Mouse (Mus musculus): Measurements from ENCODE around the gene Ablim2. TPM values are rescaled to one million over a fixed set of nuclear protein-coding genes. Genes with fewer than 3 reads are reported as not detected.

Ablim2 gene
- total RNA-seq, 2 experiments from 2014 or later = 0.22 to 0.38 TPM

GRCm38 (mm10) chr5:35762850-35763249, 5.2 kb downstream of the Ablim2 start:
- no peak for ATAC-seq (replicated peaks; ENCODE audit: low FRiP score, low TSS enrichment, poor library complexity, severe bottlenecking)

- ATAC-seq (replicated peaks; ENCODE audit: low FRiP score, low TSS enrichment, poor library complexity, severe bottlenecking) = no peak
Measured at GRCm38 (mm10) chr5:35765909-35766308, 8.2 kb downstream of the Ablim2 start.

GRCm38 (mm10) chr5:35768525-35768924, 10.8 kb downstream of the Ablim2 start:
- ATAC-seq (replicated peaks; ENCODE audit: low FRiP score, low TSS enrichment, poor library complexity, severe bottlenecking) = no peak

- ATAC-seq (replicated peaks; ENCODE audit: low FRiP score, low TSS enrichment, poor library complexity, severe bottlenecking) = no peak
Measured at GRCm38 (mm10) chr5:35768997-35769396, 11.3 kb downstream of the Ablim2 start.

GRCm38 (mm10) chr5:35770246-35770645, 12.6 kb downstream of the Ablim2 start:
- ATAC-seq (replicated peaks; ENCODE audit: low FRiP score, low TSS enrichment, poor library complexity, severe bottlenecking) = no peak

- ATAC-seq (replicated peaks; ENCODE audit: low FRiP score, low TSS enrichment, poor library complexity, severe bottlenecking) = no peak
Measured at GRCm38 (mm10) chr5:35770891-35771663, 13.4 kb downstream of the Ablim2 start.

GRCm38 (mm10) chr5:35773274-35774136, 15.8 kb downstream of the Ablim2 start:
- no peak for ATAC-seq (replicated peaks; ENCODE audit: low FRiP score, low TSS enrichment, poor library complexity, severe bottlenecking)

GRCm38 (mm10) chr5:35774137-35774424, 16.4 kb downstream of the Ablim2 start:
- no peak for ATAC-seq (replicated peaks; ENCODE audit: low FRiP score, low TSS enrichment, poor library complexity, severe bottlenecking)

- no peak for ATAC-seq (replicated peaks; ENCODE audit: low FRiP score, low TSS enrichment, poor library complexity, severe bottlenecking)
Measured at GRCm38 (mm10) chr5:35781116-35781515, 23.4 kb downstream of the Ablim2 start.

GRCm38 (mm10) chr5:35782648-35783180, 25.0 kb downstream of the Ablim2 start:
- ATAC-seq (replicated peaks; ENCODE audit: low FRiP score, low TSS enrichment, poor library complexity, severe bottlenecking) = no peak

GRCm38 (mm10) chr5:35785853-35786252, 28.2 kb downstream of the Ablim2 start:
- ATAC-seq (replicated peaks; ENCODE audit: low FRiP score, low TSS enrichment, poor library complexity, severe bottlenecking) = no peak

GRCm38 (mm10) chr5:35787847-35788246, 30.2 kb downstream of the Ablim2 start:
- ATAC-seq (replicated peaks; ENCODE audit: low FRiP score, low TSS enrichment, poor library complexity, severe bottlenecking) = no peak

- ATAC-seq (replicated peaks; ENCODE audit: low FRiP score, low TSS enrichment, poor library complexity, severe bottlenecking) = no peak
Measured at GRCm38 (mm10) chr5:35788719-35789118, 31.0 kb downstream of the Ablim2 start.

GRCm38 (mm10) chr5:35789697-35790096, 32.0 kb downstream of the Ablim2 start:
- ATAC-seq (replicated peaks; ENCODE audit: low FRiP score, low TSS enrichment, poor library complexity, severe bottlenecking) = no peak

GRCm38 (mm10) chr5:35790387-35791065, 32.8 kb downstream of the Ablim2 start:
- ATAC-seq (replicated peaks; ENCODE audit: low FRiP score, low TSS enrichment, poor library complexity, severe bottlenecking) = peak; percentile 63

- ATAC-seq (replicated peaks; ENCODE audit: low FRiP score, low TSS enrichment, poor library complexity, severe bottlenecking) = no peak
Measured at GRCm38 (mm10) chr5:35793971-35794370, 36.3 kb downstream of the Ablim2 start.

GRCm38 (mm10) chr5:35794942-35795341, 37.3 kb downstream of the Ablim2 start:
- ATAC-seq (replicated peaks; ENCODE audit: low FRiP score, low TSS enrichment, poor library complexity, severe bottlenecking) = no peak

GRCm38 (mm10) chr5:35795481-35796048, 37.9 kb downstream of the Ablim2 start:
- ATAC-seq (replicated peaks; ENCODE audit: low FRiP score, low TSS enrichment, poor library complexity, severe bottlenecking) = peak; percentile 81

- ATAC-seq (replicated peaks; ENCODE audit: low FRiP score, low TSS enrichment, poor library complexity, severe bottlenecking) = no peak
Measured at GRCm38 (mm10) chr5:35796136-35796535, 38.5 kb downstream of the Ablim2 start.

GRCm38 (mm10) chr5:35799090-35799489, 41.4 kb downstream of the Ablim2 start:
- no peak for ATAC-seq (replicated peaks; ENCODE audit: low FRiP score, low TSS enrichment, poor library complexity, severe bottlenecking)

Measured in megakaryocyte-erythroid progenitor cell, adult 5-6 weeks (primary cell).